Mouse (Mus musculus) bone marrow macrophage, adult 2 months (primary cell): ENCODE measurements around the gene Slc25a48.

ENCODE experiments used
- CTCF ChIP-seq: IDR thresholded peaks from 2 replicates; pipeline ENCODE4 v1.5.1; 2012; ENCODE audit warnings: low read depth, mild to moderate bottlenecking, low read length, moderate library complexity
- POLR2A ChIP-seq: IDR thresholded peaks from 2 replicates; pipeline ENCODE4 v1.6.1; 2012; ENCODE audit warnings: mild to moderate bottlenecking, low read depth, low read length, borderline replicate concordance

GRCm38 (mm10) chr13:56461460-56461859 is 23.3 kb downstream of the Slc25a48 start:
- no peak for TF ChIP-seq CTCF
- no peak for TF ChIP-seq POLR2A
